Mouse (Mus musculus) midbrain, embryonic 16.5 days (tissue): ENCODE data around the gene Hoxd12. TPM values are rescaled to one million over a fixed set of nuclear protein-coding genes. Genes with fewer than 3 reads are reported as not detected.

Experiments used
- ATAC-seq: fragments of 200-750 bp; cut with Nextera tagmentation; 2 replicates; pipeline ENCODE4 v1.8.0; 2017; ENCODE audit warnings: moderate TSS enrichment
- H3K27ac ChIP-seq: fragments of 300-500 bp; sonication (generic); 2 replicates; pipeline ENCODE4 v1.5.1; 2014; ENCODE audit warnings: mild to moderate bottlenecking, low read length, mixed read lengths
- H3K27me3 ChIP-seq: fragments of 300-500 bp; sonication (generic); 2 replicates; pipeline ENCODE4 v1.6.1; 2014; ENCODE audit warnings: low read depth, low read length, mixed read lengths; ENCODE audit not compliant: control insufficient read depth, insufficient read depth
- H3K36me3 ChIP-seq: fragments of 300-500 bp; sonication (generic); 2 replicates; pipeline ENCODE4 v1.6.1; 2014; ENCODE audit warnings: mild to moderate bottlenecking, low read length, moderate library complexity, mixed read lengths; ENCODE audit not compliant: control insufficient read depth, insufficient read depth
- H3K4me1 ChIP-seq: fragments of 300-500 bp; sonication (generic); 2 replicates; pipeline ENCODE4 v1.6.1; 2014; ENCODE audit warnings: mild to moderate bottlenecking, low read length, mixed read lengths; ENCODE audit not compliant: control insufficient read depth, insufficient read depth
- H3K4me2 ChIP-seq: fragments of 300-500 bp; sonication (generic); 2 replicates; pipeline ENCODE4 v1.6.1; 2014; ENCODE audit warnings: mild to moderate bottlenecking, low read length, mixed read lengths
- H3K4me3 ChIP-seq: fragments of 300-500 bp; sonication (generic); 2 replicates; pipeline ENCODE4 v1.5.1; 2014; ENCODE audit warnings: low read depth, mild to moderate bottlenecking, low read length, moderate library complexity, mixed read lengths
- H3K9ac ChIP-seq: fragments of 300-500 bp; sonication (generic); 2 replicates; pipeline ENCODE4 v1.6.1; 2014; ENCODE audit warnings: low read depth, low read length, mixed read lengths
- H3K9me3 ChIP-seq: fragments of 300-500 bp; sonication (generic); replicated peaks from 2 replicates; pipeline ENCODE4 v1.6.1; 2014; ENCODE audit warnings: mild to moderate bottlenecking, low read length, mixed read lengths; ENCODE audit not compliant: control insufficient read depth, poor library complexity, severe bottlenecking
- WGBS: fragments of 180-500 bp; shearing (Covaris S2); extraction: QIAGEN DNeasy Blood & Tissue Kit; methylation state at CpG from one replicate; pipeline ENCODE4 v1.1.7; 2014; 5-methylcytosine and 5-hydroxymethylcytosine counted together
- polyA plus RNA-seq: library from polyadenylated mRNA; unstranded; fragments of >200 nt; fragmentation: Nextera tagmentation; extraction: Ambion mirVana; gene quantifications from 2 replicates; pipeline ENCODE4 v1.2.1, GENCODE M21; 2015

The Hoxd12 gene
- polyA plus RNA-seq, 1 experiment from 2014 or later, result not detected

DNA sequence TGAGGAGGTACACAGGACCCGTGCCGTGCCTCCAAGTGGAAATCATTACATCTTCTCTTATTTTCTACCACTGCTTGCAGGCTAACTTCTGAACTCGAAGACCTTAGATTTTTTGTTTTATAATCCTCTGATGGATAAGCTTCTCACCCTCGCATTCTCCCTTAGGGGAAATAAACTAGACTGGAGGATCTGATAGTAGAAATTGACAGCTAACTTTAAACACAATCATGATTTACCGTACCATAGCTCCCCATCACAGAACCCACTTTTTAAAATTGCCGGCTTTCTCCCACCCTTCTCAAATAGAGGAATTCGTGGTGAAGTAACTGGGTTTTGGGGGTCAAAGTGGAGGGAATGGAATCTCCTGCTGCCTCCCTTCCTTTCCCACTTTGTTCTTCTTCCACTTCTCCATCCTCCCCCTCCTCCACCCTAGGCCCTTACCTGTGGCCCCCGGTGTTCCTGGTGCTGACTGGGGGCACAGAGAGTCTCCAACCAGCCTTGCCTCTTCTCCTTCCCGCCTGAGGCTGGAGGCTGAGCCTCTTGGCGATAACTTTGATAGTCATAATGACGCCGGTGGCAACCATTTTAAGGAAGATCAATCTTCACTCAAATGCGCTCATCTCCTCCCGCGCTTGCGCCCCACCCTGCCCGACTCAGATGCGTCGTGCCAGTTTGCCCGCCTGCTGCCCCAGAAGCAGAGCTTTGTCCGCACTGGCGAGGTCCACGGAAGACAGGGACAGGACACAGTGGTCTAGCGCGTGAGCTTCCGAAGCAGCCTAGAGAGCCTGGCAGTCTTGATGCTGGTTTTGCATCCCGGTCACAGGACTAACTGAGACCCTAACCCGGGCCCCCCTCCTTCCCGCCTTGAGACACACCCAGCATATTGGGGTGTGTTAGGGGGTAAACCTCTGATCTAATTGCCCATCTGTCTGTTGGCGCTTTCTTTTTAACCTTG lies 14.1 kb upstream of the Hoxd12 start:
- peaks cover 54% of the 10 kb centered on the region for H3K27me3 ChIP-seq
- H3K27ac ChIP-seq, result no peak overlapping the region
- no peaks in the 10 kb centered on the region for H3K9me3 ChIP-seq
- 3% methylated on average over 30 of the region's 30 CpGs for whole genome bisulfite sequencing
- peaks cover 6% of the 10 kb centered on the region for H3K4me1 ChIP-seq
- H3K9ac ChIP-seq, result no peak overlapping the region
- no peak overlapping the region for H3K4me3 ChIP-seq
- no peak overlapping the region for H3K4me2 ChIP-seq
- ATAC-seq, result peak; percentile 52; the same call in 1 of the 2 replicates
- H3K36me3 ChIP-seq, result no peaks in the 10 kb centered on the region

DNA sequence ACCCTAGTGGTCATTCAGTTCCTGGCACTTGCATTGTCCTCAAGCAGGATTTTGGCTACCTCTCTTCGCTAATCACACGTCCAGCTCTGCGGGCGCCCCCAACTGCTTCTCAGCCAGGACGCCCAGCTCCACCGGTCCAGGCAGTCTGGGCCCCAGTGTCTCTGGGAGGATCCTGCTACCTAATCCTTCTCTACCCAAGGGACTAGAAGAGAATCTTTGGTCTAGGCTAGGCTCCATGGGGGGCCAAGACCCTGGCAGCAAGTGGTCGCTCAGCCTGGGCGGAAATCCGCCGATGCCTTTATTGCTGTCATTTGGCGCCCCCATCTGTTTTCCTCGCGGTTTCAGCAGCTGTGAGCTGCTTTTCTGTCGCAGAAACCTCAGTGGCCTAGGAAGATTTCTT lies 13.1 kb upstream of the Hoxd12 start:
- H3K4me2 ChIP-seq, result peak overlapping the region; percentile 53
- peak; percentile 75; the same call in 1 of the 2 replicates for ATAC-seq
- WGBS, result under 1% methylated on average over 14 of the region's 14 CpGs
- H3K9me3 ChIP-seq, result no peaks in the 10 kb centered on the region
- H3K4me3 ChIP-seq, result peak overlapping the region; percentile 17; the same call in 1 of the 2 replicates
- no peaks in the 10 kb centered on the region for H3K36me3 ChIP-seq
- no peak overlapping the region for H3K27ac ChIP-seq
- no peak overlapping the region for H3K9ac ChIP-seq
- peaks cover 2% of the 10 kb centered on the region; the same call in 1 of the 2 replicates for H3K4me1 ChIP-seq
- peaks cover 59% of the 10 kb centered on the region for H3K27me3 ChIP-seq

- H3K4me1 ChIP-seq, result peaks cover 5% of the 10 kb centered on the region; the same call in 1 of the 2 replicates
- WGBS, result 6% methylated on average over 18 of the region's 18 CpGs
- H3K27me3 ChIP-seq, result peaks cover 70% of the 10 kb centered on the region
- H3K9me3 ChIP-seq, result no peaks in the 10 kb centered on the region
- no peak overlapping the region for H3K27ac ChIP-seq
- no peak overlapping the region for H3K4me3 ChIP-seq
- H3K9ac ChIP-seq, result no peak overlapping the region
- 0 out of 2 replicates have a peak, but pooled peaks have one; percentile 56 for ATAC-seq
- H3K4me2 ChIP-seq, result no peak overlapping the region
- no peaks in the 10 kb centered on the region for H3K36me3 ChIP-seq
Measured at GRCm38 (mm10) chr2:74663291-74663925, 11.4 kb upstream of the Hoxd12 start.

GRCm38 (mm10) chr2:74666411-74666810 lies 8.4 kb upstream of the Hoxd12 start:
- H3K9ac ChIP-seq, result no peak overlapping the region
- H3K9me3 ChIP-seq, result no peaks in the 10 kb centered on the region
- 3% methylated on average over 7 of the region's 7 CpGs for WGBS
- H3K4me2 ChIP-seq, result no peak overlapping the region
- no peak for ATAC-seq
- H3K27me3 ChIP-seq, result peaks cover 86% of the 10 kb centered on the region
- no peak overlapping the region for H3K4me3 ChIP-seq
- H3K27ac ChIP-seq, result no peak overlapping the region
- H3K36me3 ChIP-seq, result no peaks in the 10 kb centered on the region
- peaks cover 6% of the 10 kb centered on the region; the same call in 1 of the 2 replicates for H3K4me1 ChIP-seq

DNA sequence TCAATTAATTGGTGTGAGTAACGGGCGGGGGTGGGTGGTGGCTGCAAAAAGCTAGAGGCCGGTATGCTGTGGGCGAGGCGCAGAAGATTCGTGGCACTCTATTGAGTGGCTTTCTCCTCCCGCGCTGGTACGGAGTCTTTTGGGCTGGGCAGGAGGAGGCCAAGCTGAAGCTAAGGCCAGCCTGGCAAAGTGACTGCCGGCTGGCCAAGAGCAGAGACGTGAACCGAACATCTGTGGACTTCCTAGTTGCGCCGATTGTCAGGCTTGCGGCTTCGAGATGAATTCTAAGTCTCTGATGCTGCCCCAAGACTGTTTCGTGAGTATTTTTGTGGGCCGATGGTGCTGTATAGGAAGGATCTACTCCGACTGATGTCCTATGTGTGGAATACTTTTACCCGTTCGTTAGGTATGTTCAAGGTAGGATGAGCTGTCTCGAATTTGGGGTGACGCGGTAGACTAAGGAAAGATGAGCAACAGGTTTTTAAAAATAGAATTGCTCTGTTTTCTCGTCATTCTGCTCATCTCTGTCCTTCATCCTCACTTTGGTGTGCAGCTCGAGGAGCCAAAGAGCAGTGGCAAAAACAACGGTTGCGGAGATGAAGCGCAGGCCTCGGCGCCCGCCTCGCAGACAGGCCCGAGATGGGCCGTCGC lies 7.5 kb upstream of the Hoxd12 start:
- WGBS, result 2% methylated on average over 36 of the region's 36 CpGs

GRCm38 (mm10) chr2:74667842-74668357 lies 6.9 kb upstream of the Hoxd12 start, which contains the start of gene Hoxd13:
Hoxd13 (plus strand) TSS chr2:74668310.
- no peak for ATAC-seq
- Histone ChIP-seq H3K27me3 (peaks cover 85% of the 10 kb centered on the region), H3K27ac (no peak within 1 kb of the TSS), H3K4me1 (peaks cover 6% of the 10 kb centered on the region), H3K36me3 (no peaks in the 10 kb centered on the region), H3K9ac (no peak within 1 kb of the TSS), H3K9me3 (no peaks in the 10 kb centered on the region), H3K4me2 (peak within 1 kb of the TSS; percentile 45), H3K4me3 (peak within 1 kb of the TSS; percentile 8)
- WGBS, result under 1% methylated on average over 22 of the region's 51 CpGs

More for the DNA sequence above, 7.5 kb upstream of the Hoxd12 start:
- Histone ChIP-seq H3K9me3 (no peaks in the 10 kb centered on the region), H3K4me3 (no peak overlapping the region), H3K4me1 (peaks cover 4% of the 10 kb centered on the region; the same call in 1 of the 2 replicates), H3K4me2 (no peak overlapping the region), H3K27me3 (peaks cover 85% of the 10 kb centered on the region), H3K9ac (no peak overlapping the region), H3K27ac (no peak overlapping the region), H3K36me3 (no peaks in the 10 kb centered on the region)
- ATAC-seq, result no peak

DNA sequence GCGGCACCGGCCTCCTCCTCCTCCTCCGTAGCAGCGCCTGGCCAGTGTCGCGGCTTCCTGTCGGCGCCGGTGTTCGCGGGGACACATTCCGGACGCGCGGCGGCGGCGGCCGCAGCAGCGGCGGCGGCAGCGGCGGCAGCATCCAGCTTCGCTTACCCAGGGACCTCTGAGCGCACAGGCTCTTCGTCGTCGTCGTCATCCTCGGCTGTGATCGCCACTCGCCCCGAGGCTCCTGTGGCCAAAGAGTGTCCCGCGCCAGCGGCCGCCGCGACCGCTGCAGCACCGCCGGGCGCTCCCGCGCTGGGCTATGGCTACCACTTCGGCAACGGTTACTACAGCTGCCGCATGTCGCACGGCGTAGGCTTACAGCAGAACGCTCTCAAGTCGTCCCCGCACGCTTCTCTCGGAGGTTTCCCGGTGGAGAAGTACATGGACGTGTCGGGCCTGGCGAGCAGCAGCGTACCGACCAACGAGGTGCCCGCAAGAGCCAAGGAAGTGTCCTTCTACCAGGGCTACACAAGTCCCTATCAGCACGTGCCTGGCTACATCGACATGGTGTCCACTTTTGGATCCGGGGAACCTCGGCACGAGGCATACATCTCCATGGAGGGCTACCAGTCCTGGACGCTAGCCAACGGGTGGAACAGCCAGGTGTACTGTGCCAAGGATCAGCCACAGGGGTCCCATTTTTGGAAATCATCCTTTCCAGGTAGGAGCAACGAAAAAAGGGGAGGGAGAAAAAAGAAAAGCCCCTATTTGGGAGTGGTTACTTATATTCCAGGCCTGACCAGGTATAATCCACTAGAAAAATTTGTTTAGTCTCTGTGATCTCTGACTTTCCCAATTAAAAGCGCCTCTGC lies 6.2 kb upstream of the Hoxd12 start:
- WGBS, result under 1% methylated on average over 54 of the region's 74 CpGs
- Histone ChIP-seq H3K4me1 (peaks cover 7% of the 10 kb centered on the region), H3K4me3 (peak overlapping the region; percentile 8; the same call in 1 of the 2 replicates), H3K9ac (no peak overlapping the region), H3K4me2 (peak overlapping the region; percentile 45), H3K9me3 (no peaks in the 10 kb centered on the region), H3K27ac (no peak overlapping the region), H3K27me3 (peaks cover 86% of the 10 kb centered on the region), H3K36me3 (no peaks in the 10 kb centered on the region)
- ATAC-seq, result no peak

- H3K9me3 ChIP-seq, result no peaks in the 10 kb centered on the region
- no peak overlapping the region for H3K9ac ChIP-seq
- peaks cover 86% of the 10 kb centered on the region for H3K27me3 ChIP-seq
- H3K4me1 ChIP-seq, result peaks cover 7% of the 10 kb centered on the region
- H3K4me3 ChIP-seq, result no peak overlapping the region
- 0% methylated on average over 3 of the region's 3 CpGs for WGBS
- no peak overlapping the region for H3K27ac ChIP-seq
- H3K4me2 ChIP-seq, result no peak overlapping the region
- H3K36me3 ChIP-seq, result no peaks in the 10 kb centered on the region
- ATAC-seq, result no peak
Measured at GRCm38 (mm10) chr2:74669230-74669578, 5.6 kb upstream of the Hoxd12 start.
